Mouse (Mus musculus): ENCODE data around the gene Spred2.

DNA sequence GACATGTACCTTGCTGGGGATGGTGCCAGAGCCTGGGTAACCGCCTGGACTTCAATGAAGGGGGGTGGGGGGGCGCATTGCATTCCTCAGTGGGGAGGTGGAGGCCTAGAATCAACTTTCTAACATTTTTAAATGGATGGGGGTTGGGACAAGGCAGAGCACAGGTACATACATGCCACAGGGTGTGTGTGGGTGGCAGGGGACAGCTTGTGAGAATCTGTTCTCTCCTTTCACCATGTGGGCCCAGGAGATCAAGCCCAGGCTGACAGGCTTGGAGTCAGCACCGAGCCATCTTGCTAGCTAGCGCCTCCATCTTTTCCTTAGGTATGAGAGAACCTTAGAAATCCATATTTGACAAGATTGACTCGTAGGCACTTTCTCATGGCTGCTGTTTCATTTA, 35.7 kb downstream of the Spred2 start:
- TF ChIP-seq CTCF (IDR thresholded peaks at IDR 0.05; ENCODE audit: low read depth): no peak
- TF ChIP-seq EP300 (IDR thresholded peaks at IDR 0.05; ENCODE audit: low read depth): no peak
